Mouse (Mus musculus) liver, embryonic 14.5 days (tissue): ENCODE measurements around the gene Cyb561. TPM values are rescaled to one million over a fixed set of nuclear protein-coding genes. Genes with fewer than 3 reads are reported as not detected.

Experiments used
- ATAC-seq: fragments of 200-750 bp; cut with Nextera tagmentation; 2 replicates; pipeline ENCODE4 v1.8.0; 2017; ENCODE audit warnings: moderate number of reproducible peaks, mild to moderate bottlenecking, moderate library complexity; ENCODE audit not compliant: insufficient read depth
- DNase-seq, 3 experiments: peaks; one replicate each; pipeline ENCODE4 v3.0.0-alpha.2; 2012 to 2013; ENCODE audit warnings: low read depth in 3 of 3, low spot score in 3 of 3
- H3K27ac ChIP-seq: fragments of 300-500 bp; sonication (generic); 2 replicates; pipeline ENCODE4 v1.5.1; 2014; ENCODE audit warnings: moderate library complexity, mild to moderate bottlenecking, control low read depth, inconsistent platforms
- H3K27me3 ChIP-seq: fragments of 300-500 bp; sonication (generic); 2 replicates; pipeline ENCODE4 v1.6.1; 2014; ENCODE audit warnings: mild to moderate bottlenecking, low read length, moderate library complexity; ENCODE audit not compliant: control insufficient read depth, insufficient read depth
- H3K36me3 ChIP-seq: fragments of 300-500 bp; sonication (generic); replicated peaks from 2 replicates; pipeline ENCODE4 v1.6.1; 2014; ENCODE audit warnings: low read depth; ENCODE audit not compliant: control insufficient read depth, insufficient read depth
- H3K4me1 ChIP-seq, 2 experiments: fragments of 200-500 bp in 1 of 2; fragments of 300-500 bp in 1 of 2; sonication (generic) in 1 of 2; replicated peaks; 2 replicates each; pipeline ENCODE4 v1.6.1; 2012 to 2014; ENCODE audit warnings: antibody characterized with exemption in 1 of 2, inconsistent platforms in 1 of 2, low read length in 1 of 2; ENCODE audit not compliant: control insufficient read depth in 2 of 2, insufficient read depth in 2 of 2
- H3K4me2 ChIP-seq: fragments of 300-500 bp; sonication (generic); 2 replicates; pipeline ENCODE4 v1.6.1; 2014; ENCODE audit warnings: low read depth, mild to moderate bottlenecking, control low read depth, moderate library complexity
- H3K4me3 ChIP-seq, 2 experiments: fragments of 200-500 bp in 1 of 2; fragments of 300-500 bp in 1 of 2; sonication (generic) in 1 of 2; 2 replicates each; pipeline ENCODE4 v1.5.1; 2012 to 2014; ENCODE audit warnings: low read depth in 2 of 2, low read length in 2 of 2, mild to moderate bottlenecking in 2 of 2, control low read depth in 1 of 2, inconsistent platforms in 1 of 2, moderate library complexity in 1 of 2; ENCODE audit not compliant: insufficient read depth in 1 of 2
- H3K9ac ChIP-seq: fragments of 300-500 bp; sonication (generic); replicated peaks from 2 replicates; pipeline ENCODE4 v1.6.1; 2014; ENCODE audit warnings: mild to moderate bottlenecking, control low read depth, moderate library complexity
- H3K9me3 ChIP-seq: fragments of 300-500 bp; sonication (generic); 2 replicates; pipeline ENCODE4 v1.6.1; 2016; ENCODE audit warnings: low read length, mixed read lengths; ENCODE audit not compliant: control insufficient read depth
- CTCF ChIP-seq: IDR thresholded peaks from 2 replicates; pipeline ENCODE4 v1.5.1; 2016; ENCODE audit warnings: antibody characterized with exemption, low read depth, control low read depth
- EP300 ChIP-seq: IDR thresholded peaks from 2 replicates; pipeline ENCODE4 v1.6.1; 2016; ENCODE audit warnings: antibody characterized with exemption, low read depth
- WGBS: fragments of 180-500 bp; shearing (Covaris S2); extraction: QIAGEN DNeasy Blood & Tissue Kit; methylation state at CpG from one replicate; pipeline ENCODE4 v1.1.7; 2014; ENCODE audit not compliant: insufficient replicate concordance; 5-methylcytosine and 5-hydroxymethylcytosine counted together
- polyA plus RNA-seq, 2 experiments: library from polyadenylated mRNA; depleted of rRNA in 1 of 2; stranded (reverse) in 1 of 2; unstranded in 1 of 2; fragments of >200 nt; fragmentation: Nextera tagmentation in 1 of 2; extraction: Ambion mirVana in 1 of 2; gene quantifications; 2 replicates each; pipeline versions ENCODE4 v1.2.1 to v1.2.3; 2012 to 2014

Cyb561 gene
- polyA plus RNA-seq, 2 experiments = 0.85 to 1.1 TPM

GRCm38 (mm10) chr11:105975636-105976035 lies 22.5 kb upstream of the Cyb561 start:
- ATAC-seq = no peak
- Histone ChIP-seq H3K9ac (no peak overlapping the region), H3K4me1 (no peaks in the 10 kb centered on the region), H3K27ac (no peak overlapping the region), H3K36me3 (no peaks in the 10 kb centered on the region), H3K27me3 (no peaks in the 10 kb centered on the region), H3K9me3 (no peaks in the 10 kb centered on the region), H3K4me2 (no peak overlapping the region), H3K4me3 (no peak overlapping the region)
- 77% methylated on average over 5 of the region's 5 CpGs for WGBS
- TF ChIP-seq EP300 = no peak
- no peak for TF ChIP-seq CTCF
- DNase-seq = no peak

GRCm38 (mm10) chr11:105975050-105975449 lies 21.9 kb upstream of the Cyb561 start:
- Histone ChIP-seq H3K9ac (no peak overlapping the region), H3K4me3 (no peak overlapping the region), H3K27ac (no peak overlapping the region), H3K27me3 (no peaks in the 10 kb centered on the region), H3K4me1 (no peaks in the 10 kb centered on the region), H3K9me3 (no peaks in the 10 kb centered on the region), H3K36me3 (no peaks in the 10 kb centered on the region), H3K4me2 (no peak overlapping the region)
- no peak for ATAC-seq
- no peak for DNase-seq
- 37% methylated on average over 3 of the region's 3 CpGs for WGBS
- TF ChIP-seq EP300 (no peak), CTCF (no peak)

GRCm38 (mm10) chr11:105974593-105974992 lies 21.5 kb upstream of the Cyb561 start:
- DNase-seq (no peak), ATAC-seq (no peak)
- no peak overlapping the region for H3K4me3 ChIP-seq
- H3K9ac ChIP-seq = no peak overlapping the region
- H3K36me3 ChIP-seq = no peaks in the 10 kb centered on the region
- H3K9me3 ChIP-seq = no peaks in the 10 kb centered on the region
- TF ChIP-seq CTCF = no peak
- no peak for TF ChIP-seq EP300
- peaks cover 4% of the 10 kb centered on the region for H3K27me3 ChIP-seq
- no peak overlapping the region for H3K4me2 ChIP-seq
- 75% methylated on average over 6 of the region's 6 CpGs for WGBS
- no peaks in the 10 kb centered on the region for H3K4me1 ChIP-seq
- no peak overlapping the region for H3K27ac ChIP-seq

DNA sequence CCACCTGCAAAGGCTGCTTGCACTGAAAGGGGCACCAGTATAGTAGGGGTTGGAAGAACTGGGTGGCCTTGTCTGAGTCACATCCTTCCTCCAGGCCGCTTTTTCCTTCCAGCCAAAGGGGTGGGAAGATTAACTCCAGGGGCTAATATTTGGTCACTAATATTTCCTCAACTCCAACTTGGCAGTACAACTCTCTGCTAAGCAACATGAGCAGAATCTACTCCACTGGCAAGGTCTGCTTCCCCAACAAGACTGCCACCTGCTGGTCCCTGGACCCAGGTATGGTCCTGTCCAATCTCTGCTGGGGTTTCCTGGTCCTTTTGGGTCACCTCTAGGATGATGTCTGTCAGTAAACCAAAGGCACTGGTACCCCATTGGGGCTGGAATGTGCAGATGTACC lies 16.4 kb upstream of the Cyb561 start:
- peaks cover 32% of the 10 kb centered on the region for H3K27me3 ChIP-seq
- 12% methylated on average over 1 of the region's 1 CpGs for WGBS
- no peak for DNase-seq

DNA sequence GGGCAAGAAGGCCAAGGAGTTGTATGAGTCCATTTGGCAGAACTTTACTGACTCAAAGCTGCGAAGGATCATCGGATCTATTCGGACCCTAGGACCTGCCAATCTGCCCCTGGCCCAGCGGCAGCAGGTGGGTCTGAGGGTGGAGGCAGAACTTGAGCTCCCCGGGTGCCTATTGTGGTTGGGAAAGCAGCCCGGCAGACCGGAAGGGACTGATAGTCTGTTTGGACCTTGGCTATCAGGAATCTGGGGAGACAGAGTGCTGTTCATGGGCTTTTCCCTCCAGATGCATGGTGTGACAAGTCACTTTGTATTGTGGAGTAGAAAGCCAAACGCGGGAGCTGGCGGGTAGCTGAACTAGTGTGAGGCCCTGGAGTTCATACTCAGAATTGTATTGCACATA lies 15.8 kb upstream of the Cyb561 start:
- Histone ChIP-seq H3K4me2 (no peak overlapping the region), H3K9me3 (no peaks in the 10 kb centered on the region), H3K27me3 (peaks cover 32% of the 10 kb centered on the region), H3K4me1 (no peaks in the 10 kb centered on the region), H3K27ac (no peak overlapping the region), H3K36me3 (no peaks in the 10 kb centered on the region), H3K4me3 (no peak overlapping the region), H3K9ac (no peak overlapping the region)
- no peak for TF ChIP-seq CTCF
- no peak for TF ChIP-seq EP300
- DNase-seq = no peak
- ATAC-seq = no peak
- WGBS = 32% methylated on average over 10 of the region's 10 CpGs

More for the DNA sequence above, 16.4 kb upstream of the Cyb561 start:
- H3K4me2 ChIP-seq = no peak overlapping the region
- no peaks in the 10 kb centered on the region for H3K36me3 ChIP-seq
- H3K27ac ChIP-seq = no peak overlapping the region
- ATAC-seq = no peak
- TF ChIP-seq EP300 (no peak), CTCF (peak; percentile 55)
- H3K4me3 ChIP-seq = no peak overlapping the region
- H3K9ac ChIP-seq = no peak overlapping the region
- H3K4me1 ChIP-seq = no peaks in the 10 kb centered on the region
- no peaks in the 10 kb centered on the region for H3K9me3 ChIP-seq
